8 mouse cellular contexts compared by ENCODE assay signal in the genomic region with DNA sequence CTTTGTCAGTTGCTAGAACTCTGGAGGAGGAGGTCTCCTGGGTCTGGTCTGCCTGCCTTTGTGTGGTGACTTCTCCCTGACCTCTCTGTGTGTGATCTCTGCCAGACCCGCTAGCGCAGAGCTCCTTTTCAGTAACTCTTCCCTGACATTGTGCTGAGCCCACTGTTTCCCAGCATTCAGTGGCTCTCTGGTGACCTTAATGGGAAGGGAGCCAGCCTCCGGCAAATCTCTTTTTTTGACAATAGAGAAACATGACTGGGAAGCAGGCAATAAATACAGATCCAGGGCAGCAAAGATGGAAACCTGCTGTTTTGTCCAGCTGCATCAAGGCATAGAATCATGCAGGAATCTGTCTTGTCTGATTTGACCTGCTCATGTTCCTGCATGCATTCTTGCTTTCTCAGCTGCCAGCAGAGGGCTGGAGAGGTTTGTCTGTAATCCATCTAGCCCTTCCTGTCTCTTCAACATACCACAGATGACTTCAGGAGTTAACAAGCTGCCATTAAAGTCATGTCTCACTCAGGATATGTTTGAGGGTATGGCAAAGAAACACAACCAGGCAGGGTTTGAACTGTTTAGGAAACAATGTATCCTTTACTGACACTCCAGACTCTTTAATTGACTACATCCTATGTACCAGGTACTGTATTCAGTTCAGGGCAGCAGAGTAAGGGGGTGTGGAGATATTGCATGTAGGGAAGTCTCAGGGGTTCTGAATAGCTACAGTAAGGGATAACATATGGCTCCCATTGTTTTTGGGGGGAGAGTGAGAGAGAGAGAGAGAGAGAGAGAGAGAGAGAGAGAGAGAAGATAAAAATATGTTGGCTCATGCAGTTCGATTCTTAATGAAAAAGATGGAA.
DNase-seq lines count a peak whose midpoint lies in the region; ATAC-seq and TF ChIP-seq lines count a peak whose summit lies in the region.

No protein-coding gene starts in this region.

- H3K27me3 ChIP-seq in stomach, postnatal 0 days (ENCODE audit: control insufficient read depth, insufficient read depth, low read length), result no peaks in the 10 kb centered on the region

- H3K4me2 ChIP-seq in stomach, postnatal 0 days (replicated peaks; ENCODE audit: low read depth), result no peak overlapping the region

- H3K9me3 ChIP-seq in stomach, postnatal 0 days (ENCODE audit: control insufficient read depth, low read length), result no peaks in the 10 kb centered on the region

- 0 out of 2 replicates have a peak, but pooled peaks cover 5% of the 10 kb centered on the region for H3K4me1 ChIP-seq in stomach, postnatal 0 days (replicated peaks; ENCODE audit: control insufficient read depth, insufficient read depth)

- peak; percentile 16 for DNase-seq in urinary bladder, postnatal 14 days (ENCODE audit: low spot score)
- DNase-seq in urinary bladder, adult 2 months (ENCODE audit: low spot score), result no peak
- peak; percentile 46 for DNase-seq in gastrocnemius, postnatal 14 days
- peak; percentile 21 for DNase-seq in induced T-regulatory cell, adult 2 months (ENCODE audit: low read depth)
- peak; percentile 74 for DNase-seq in lung, postnatal 10 days
- no peak for DNase-seq in stomach, postnatal 0 days (ENCODE audit: low spot score)
- DNase-seq in left cerebral cortex, adult 18-20 months (ENCODE audit: low spot score in 2 of 2), result no peak
- DNase-seq in cerebellum, postnatal 36 days, result no peak

- no peak overlapping the region for H3K4me3 ChIP-seq in stomach, postnatal 0 days (ENCODE audit: low read depth, low read length)

- H3K9ac ChIP-seq in stomach, postnatal 0 days (ENCODE audit: low read length), result no peak overlapping the region

- H3K36me3 ChIP-seq in stomach, postnatal 0 days (ENCODE audit: control insufficient read depth, insufficient read depth, low read length), result no peaks in the 10 kb centered on the region

- intact Hi-C loops in gastrocnemius, postnatal 14 days (cut with DNase I; ENCODE audit: low total_unique reads), result no loop called here

- H3K27ac ChIP-seq in stomach, postnatal 0 days (replicated peaks), result peak overlapping the region; percentile 70

- TF ChIP-seq CTCF in stomach, postnatal 0 days (IDR thresholded peaks at IDR 0.05; ENCODE audit: low read depth), result peak; percentile 62

- TF ChIP-seq EP300 in stomach, postnatal 0 days (optimal IDR thresholded peaks at IDR 0.05), result no peak

- 17% methylated on average over 4 of the region's 4 CpGs for WGBS in stomach, postnatal 0 days

- peak; percentile 51; the same call in 1 of the 2 replicates for ATAC-seq in stomach, postnatal 0 days (ENCODE audit: low FRiP score, low TSS enrichment)

Comparison
In these comparisons a context has a peak if more than half of its experiments do, and no peak if none do; other contexts are left out.
1. DNase-seq: peak in urinary bladder, postnatal 14 days (single experiment), gastrocnemius, postnatal 14 days (single experiment), induced T-regulatory cell, adult 2 months (single experiment) and lung, postnatal 10 days (single experiment); none in urinary bladder, adult 2 months (single experiment), stomach, postnatal 0 days (single experiment), left cerebral cortex, adult 18-20 months (0 of 2) and cerebellum, postnatal 36 days (0 of 2).